Mouse (Mus musculus) liver, embryonic 16.5 days (tissue): ENCODE measurements around the gene Ceacam2. TPM values are rescaled to one million over a fixed set of nuclear protein-coding genes. Genes with fewer than 3 reads are reported as not detected.
"Not testable (repeated sequence)": the region's sequence is repeated elsewhere in the genome, so short reads cannot be mapped to it uniquely, and the experiment has no call there.

Experiments
- ATAC-seq: fragments of 200-750 bp; cut with Nextera tagmentation; 2 replicates; pipeline ENCODE4 v1.8.0; 2017; ENCODE audit warnings: low read depth, mild to moderate bottlenecking, moderate number of reproducible peaks, moderate library complexity
- H3K27ac ChIP-seq: fragments of 300-500 bp; sonication (generic); 2 replicates; pipeline ENCODE4 v1.5.1; 2014; ENCODE audit warnings: mild to moderate bottlenecking, low read length
- H3K27me3 ChIP-seq: fragments of 300-500 bp; sonication (generic); 2 replicates; pipeline ENCODE4 v1.6.1; 2014; ENCODE audit warnings: low read depth, low read length, mixed read lengths; ENCODE audit not compliant: control insufficient read depth, insufficient read depth
- H3K36me3 ChIP-seq: fragments of 300-500 bp; sonication (generic); 2 replicates; pipeline ENCODE4 v1.6.1; 2014; ENCODE audit warnings: mild to moderate bottlenecking; ENCODE audit not compliant: control insufficient read depth, insufficient read depth
- H3K4me1 ChIP-seq: fragments of 300-500 bp; sonication (generic); 2 replicates; pipeline ENCODE4 v1.6.1; 2014; ENCODE audit warnings: low read depth, low read length, mixed read lengths; ENCODE audit not compliant: control insufficient read depth
- H3K4me2 ChIP-seq: fragments of 300-500 bp; sonication (generic); 2 replicates; pipeline ENCODE4 v1.6.1; 2014; ENCODE audit warnings: low read depth, low read length, mixed read lengths
- H3K4me3 ChIP-seq: fragments of 300-500 bp; sonication (generic); 2 replicates; pipeline ENCODE4 v1.5.1; 2014; ENCODE audit warnings: low read depth, mild to moderate bottlenecking, low read length
- H3K9ac ChIP-seq: fragments of 300-500 bp; sonication (generic); 2 replicates; pipeline ENCODE4 v1.6.1; 2014; ENCODE audit warnings: low read depth, low read length
- H3K9me3 ChIP-seq: fragments of 300-500 bp; sonication (generic); replicated peaks from 2 replicates; pipeline ENCODE4 v1.6.1; 2016; ENCODE audit warnings: low read length; ENCODE audit not compliant: control insufficient read depth
- WGBS: fragments of 180-500 bp; shearing (Covaris S2); extraction: QIAGEN DNeasy Blood & Tissue Kit; methylation state at CpG from one replicate; pipeline ENCODE4 v1.1.7; 2014; ENCODE audit not compliant: insufficient replicate concordance; 5-methylcytosine and 5-hydroxymethylcytosine counted together
- polyA plus RNA-seq: library from polyadenylated mRNA; unstranded; fragments of >200 nt; fragmentation: Nextera tagmentation; extraction: Ambion mirVana; gene quantifications from 2 replicates; pipeline ENCODE4 v1.2.1, GENCODE M21; 2015

Ceacam2 gene
- polyA plus RNA-seq, 1 experiment from 2014 or later, result not detected

- H3K4me1 ChIP-seq, ATAC-seq, H3K27me3 ChIP-seq, H3K4me3 ChIP-seq, H3K27ac ChIP-seq, H3K9ac ChIP-seq, H3K36me3 ChIP-seq, H3K9me3 ChIP-seq, H3K4me2 ChIP-seq: not testable (repeated sequence)
- WGBS, result 72% methylated on average over 6 of the region's 6 CpGs
Observed at GRCm38 (mm10) chr7:25471821-25472220, 67.8 kb downstream of the Ceacam2 start.

Other genes with a start within 250 kb of the Ceacam2 start
- gene Pafah1b3, start 241.9 kb downstream of the Ceacam2 start, polyA plus RNA-seq, result 25.6 and 26.2 TPM in 2 replicates
- 0.09 TPM in 1 of 2 replicates, not detected in the other for gene Prr19, start 238.4 kb downstream of the Ceacam2 start, polyA plus RNA-seq
- 0.07 TPM in 1 of 2 replicates, not detected in the other for gene Tmem145, start 233.8 kb downstream of the Ceacam2 start, polyA plus RNA-seq
- 0.78 and 0.90 TPM in 2 replicates for gene Megf8, start 222.7 kb downstream of the Ceacam2 start, polyA plus RNA-seq
- gene Cnfn, start 170.1 kb downstream of the Ceacam2 start, polyA plus RNA-seq, result not detected in 2 replicates
- gene Lipe, start 141.1 kb downstream of the Ceacam2 start, polyA plus RNA-seq, result 3.4 and 3.8 TPM in 2 replicates
- 0.15 TPM in 1 of 2 replicates, not detected in the other for gene Cxcl17, start 127.0 kb downstream of the Ceacam2 start, polyA plus RNA-seq
- 15.0 and 19.6 TPM in 2 replicates for gene Ceacam1, start 62.3 kb downstream of the Ceacam2 start, polyA plus RNA-seq
- 0.63 and 0.65 TPM in 2 replicates for gene Erich4, start 76.0 kb upstream of the Ceacam2 start, polyA plus RNA-seq
- gene Dmac2, start 79.6 kb upstream of the Ceacam2 start, polyA plus RNA-seq, result 8.1 and 8.9 TPM in 2 replicates
- 2.9 and 3.1 TPM in 2 replicates for gene B3gnt8, start 86.8 kb upstream of the Ceacam2 start, polyA plus RNA-seq
- 36.7 and 43.1 TPM in 2 replicates for gene Bckdha, start 119.1 kb upstream of the Ceacam2 start, polyA plus RNA-seq
- 39.1 and 40.7 TPM in 2 replicates for gene Exosc5, start 119.3 kb upstream of the Ceacam2 start, polyA plus RNA-seq
- 0.78 and 1.3 TPM in 2 replicates for gene Tmem91, start 135.3 kb upstream of the Ceacam2 start, polyA plus RNA-seq
- gene B9d2, start 140.9 kb upstream of the Ceacam2 start, polyA plus RNA-seq, result 20.1 and 21.0 TPM in 2 replicates
- gene Tgfb1, start 147.1 kb upstream of the Ceacam2 start, polyA plus RNA-seq, result 3.1 and 4.1 TPM in 2 replicates
- gene Ccdc97, start 179.2 kb upstream of the Ceacam2 start, polyA plus RNA-seq, result 8.5 and 11.9 TPM in 2 replicates
- 24.8 and 24.9 TPM in 2 replicates for gene Hnrnpul1, start 214.9 kb upstream of the Ceacam2 start, polyA plus RNA-seq
- 20.2 and 24.9 TPM in 2 replicates for gene Axl, start 248.8 kb upstream of the Ceacam2 start, polyA plus RNA-seq